Mouse (Mus musculus): ENCODE results near the gene March11. TPM values are rescaled to one million over a fixed set of nuclear protein-coding genes. Genes with fewer than 3 reads are reported as not detected.

The March11 gene
- total RNA-seq (2023) = not detected

DNA sequence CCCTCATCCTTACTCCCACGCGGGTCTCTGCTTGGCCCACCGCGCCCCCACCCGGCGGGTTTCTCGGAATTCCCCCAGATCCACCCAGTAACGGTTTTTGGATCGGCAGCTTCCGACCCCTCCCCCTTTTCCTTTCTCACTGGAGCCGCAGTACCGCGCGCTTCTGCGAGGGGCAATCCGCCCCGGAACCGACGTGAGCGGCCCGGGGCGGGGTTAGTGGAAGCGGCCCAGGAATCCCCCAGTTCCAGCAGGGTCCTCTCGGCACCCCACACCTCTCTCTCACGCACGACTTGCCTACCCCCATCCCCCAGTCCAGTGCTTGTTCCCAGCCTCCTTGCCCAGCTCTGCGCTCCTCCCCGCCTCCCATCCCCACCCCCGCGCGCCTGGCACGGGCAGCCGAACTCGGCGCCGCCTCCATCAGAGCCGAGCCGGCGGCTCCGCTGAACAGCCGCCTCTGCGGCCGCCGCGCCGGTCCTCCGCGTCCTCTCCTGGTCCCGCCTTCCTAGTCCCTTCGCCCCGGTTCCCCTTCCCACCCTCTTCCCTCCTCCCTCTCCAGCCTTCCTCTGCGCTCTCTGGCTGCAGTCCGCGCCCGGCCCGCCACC is at the start of gene March11:
March11 (plus strand) TSS at position 420 of the 602 bp plus-strand sequence.

